Mouse (Mus musculus): ENCODE measurements around the gene Fcrl5.
A peak's percentile ranks its signal among the peaks of the same experiment; 100 is the strongest.
"Not testable (repeated sequence)": the region's sequence is repeated elsewhere in the genome, so short reads cannot be mapped to it uniquely, and the experiment has no call there.

Fcrl5 gene

DNA sequence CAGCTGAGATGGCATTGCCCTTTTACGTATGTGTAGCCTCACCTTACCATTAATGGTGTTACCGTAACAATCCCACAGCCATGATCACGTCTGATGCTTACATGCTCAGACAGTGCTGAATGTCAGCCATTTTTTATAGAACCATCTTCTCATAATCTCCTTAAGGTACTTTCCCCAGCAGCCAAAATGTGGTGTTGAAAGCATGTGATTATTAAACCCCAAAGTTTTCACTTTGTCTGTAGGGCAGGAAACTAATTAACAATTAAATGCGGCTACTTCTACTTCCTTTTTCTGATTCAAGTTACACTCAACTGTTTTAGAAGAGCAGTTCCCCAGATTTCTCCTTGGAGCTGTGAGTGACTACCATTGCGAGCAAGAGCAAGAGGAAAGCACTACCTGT lies at the start of gene Fcrl5:
TSS of gene Fcrl5 (plus strand) at position 295 of the 400 bp plus-strand sequence.
- no peak for DNase-seq (ENCODE audit: inconsistent age in 2 of 2, low spot score in 1 of 2)

DNA sequence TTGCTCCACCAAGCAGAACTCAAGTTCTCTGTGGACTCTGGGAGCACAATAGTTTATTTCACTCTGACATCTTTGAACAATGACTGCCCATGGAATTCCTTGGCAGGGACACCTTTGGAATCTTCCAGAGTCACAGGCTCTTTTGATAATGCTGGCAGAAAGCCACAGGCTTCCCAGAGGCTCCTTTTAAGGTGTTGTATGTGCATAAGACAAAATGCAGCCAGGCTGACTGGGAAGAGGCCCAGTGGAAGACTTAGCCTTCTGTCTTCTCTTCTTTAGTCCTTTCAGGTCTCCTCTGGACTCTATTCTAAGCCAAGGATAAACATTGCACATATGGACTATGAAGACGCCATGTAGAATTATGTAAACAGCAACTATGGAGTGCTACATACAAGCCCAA lies 44.6 kb upstream of the Fcrl5 start:
- DNase-seq (ENCODE audit: inconsistent age in 2 of 2, low spot score in 1 of 2): no peak

DNA sequence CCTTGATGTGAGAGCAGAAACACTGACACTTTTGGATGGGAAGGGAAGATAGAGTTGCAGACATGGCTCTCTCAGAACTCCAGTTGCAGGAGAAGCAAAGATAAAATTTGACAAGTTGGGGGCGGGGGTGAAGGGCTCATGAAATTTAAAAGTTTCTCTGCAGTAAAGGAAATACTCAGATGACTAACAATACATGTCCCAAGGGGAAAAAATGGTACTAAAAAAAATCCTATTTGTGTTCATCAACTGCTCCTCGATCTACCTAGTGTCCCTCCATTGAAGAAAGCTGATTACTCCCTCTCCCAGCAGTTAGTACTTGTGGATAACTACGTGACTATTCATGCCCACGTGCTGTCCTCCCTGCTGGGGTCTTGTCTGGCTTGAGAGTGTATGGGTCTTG lies 36.8 kb upstream of the Fcrl5 start:
- DNase-seq (ENCODE audit: inconsistent age in 2 of 2, low spot score in 1 of 2): no peak

DNA sequence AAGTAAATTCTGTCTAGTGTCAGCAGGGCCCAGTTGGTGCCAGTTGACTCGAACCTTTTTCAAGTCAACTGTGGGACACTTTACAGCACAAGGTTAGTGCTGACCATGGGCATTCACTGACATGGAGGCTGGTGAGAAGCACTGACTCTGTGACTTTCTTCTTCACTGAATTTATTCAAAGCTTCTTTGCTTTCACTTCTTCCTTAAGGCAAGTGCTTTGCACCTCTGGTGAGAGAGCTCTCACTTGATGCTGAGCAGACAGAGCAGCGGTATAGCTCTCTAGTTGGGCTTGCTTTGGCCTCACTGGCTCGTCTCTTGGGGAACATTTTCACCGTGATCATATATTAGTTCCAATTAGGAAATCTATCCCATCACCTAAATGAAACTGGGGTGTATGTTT lies 35.7 kb upstream of the Fcrl5 start:
- no peak for DNase-seq (ENCODE audit: inconsistent age in 2 of 2, low spot score in 1 of 2)

DNA sequence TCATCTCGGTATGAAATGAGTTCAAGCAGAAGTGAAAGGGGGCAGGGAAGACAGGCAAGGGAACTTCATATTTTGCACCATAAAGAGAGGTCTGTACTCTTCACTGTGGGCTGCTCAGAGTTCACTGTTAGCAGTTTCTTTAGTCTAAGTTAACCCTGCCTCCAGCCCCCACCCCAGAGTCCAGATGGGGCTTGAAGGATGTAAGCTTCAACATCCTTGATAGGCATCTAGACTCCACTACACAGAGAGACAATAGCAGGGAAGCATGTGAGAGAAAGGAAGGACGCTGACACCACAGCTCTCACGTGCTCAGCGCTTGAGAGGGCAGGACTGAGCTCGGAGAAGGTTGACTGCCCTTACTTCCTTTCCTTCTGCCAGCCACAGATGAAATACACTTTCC lies 34.3 kb upstream of the Fcrl5 start:
- no peak for DNase-seq (ENCODE audit: inconsistent age in 2 of 2, low spot score in 1 of 2)

DNA sequence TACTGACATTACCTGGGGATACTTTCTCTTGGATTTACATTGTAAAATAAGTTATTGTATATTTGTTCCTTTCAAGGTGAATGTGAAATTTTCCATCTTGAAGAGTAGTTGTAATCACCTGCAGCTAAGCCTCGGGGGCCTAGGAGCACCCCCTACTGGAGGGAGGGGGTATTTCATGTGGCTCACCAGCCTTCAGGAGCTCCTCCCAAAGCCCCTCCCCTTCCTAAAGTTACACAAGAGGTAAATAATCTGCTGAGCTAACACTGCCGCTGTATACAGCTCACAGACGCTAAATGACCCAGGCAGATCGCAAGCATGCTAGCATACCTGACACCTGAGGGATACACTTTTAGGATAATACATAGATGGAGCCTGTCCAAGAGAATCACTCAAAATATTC lies 27.4 kb upstream of the Fcrl5 start:
- peak in 1 of 2 experiments; percentile 59 for DNase-seq (ENCODE audit: inconsistent age in 2 of 2, low spot score in 1 of 2)

DNA sequence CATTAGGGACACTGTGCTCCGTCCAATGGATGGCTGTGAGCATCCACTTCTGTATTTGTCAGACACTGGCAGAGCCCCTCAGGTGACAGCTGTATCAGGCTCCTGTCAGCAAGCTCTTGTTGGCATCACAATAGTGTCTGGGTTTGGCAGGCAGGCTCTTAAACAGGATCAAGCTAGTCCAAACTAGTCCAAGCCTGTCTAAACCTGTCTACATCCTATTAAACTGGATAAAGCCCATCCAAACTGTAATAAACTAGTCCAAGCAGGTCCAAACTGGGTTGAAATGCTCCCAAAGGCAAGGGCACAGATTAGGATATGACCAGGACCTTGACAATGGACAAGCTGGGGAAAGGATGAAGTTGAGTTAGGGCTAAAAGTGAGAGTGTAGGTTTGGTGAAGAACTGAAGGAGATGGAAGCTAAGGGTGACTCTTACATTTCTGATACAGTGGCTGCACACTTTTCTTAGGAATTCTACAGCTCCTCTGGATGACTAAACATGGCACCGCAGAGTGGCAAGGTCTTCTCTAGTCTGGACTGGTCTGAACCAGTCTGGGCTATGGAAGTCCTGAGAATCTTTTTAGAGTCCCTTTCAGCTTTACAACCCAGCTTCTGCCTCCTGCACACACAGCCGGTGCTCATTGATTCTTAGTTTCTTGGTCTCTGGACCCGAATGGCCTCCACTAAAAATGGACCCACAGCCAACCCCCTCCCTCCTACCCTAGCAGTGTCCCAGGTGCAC lies 26.2 kb upstream of the Fcrl5 start:
- no peak for DNase-seq (ENCODE audit: inconsistent age in 2 of 2, low spot score in 1 of 2)

DNA sequence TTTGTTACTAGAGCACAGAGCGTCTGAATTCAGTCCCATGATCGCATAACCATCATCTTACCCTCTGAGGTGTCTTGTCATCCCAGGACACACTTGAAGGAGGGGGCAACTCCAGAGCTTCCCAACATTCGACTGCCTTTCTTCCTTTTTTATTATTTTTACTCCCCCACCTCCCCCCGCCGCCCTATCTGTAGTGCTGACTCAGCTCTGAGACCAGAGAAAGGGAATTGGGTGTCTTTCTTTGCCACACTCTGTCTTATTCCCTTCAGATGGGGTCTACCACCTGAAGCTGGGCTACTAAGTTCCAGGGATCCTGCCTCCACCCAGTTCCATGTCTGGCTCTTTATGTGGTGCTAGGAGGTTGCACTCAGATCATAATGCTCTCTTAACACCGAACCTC lies 25.0 kb upstream of the Fcrl5 start:
- no peak for DNase-seq (ENCODE audit: inconsistent age in 2 of 2, low spot score in 1 of 2)

DNA sequence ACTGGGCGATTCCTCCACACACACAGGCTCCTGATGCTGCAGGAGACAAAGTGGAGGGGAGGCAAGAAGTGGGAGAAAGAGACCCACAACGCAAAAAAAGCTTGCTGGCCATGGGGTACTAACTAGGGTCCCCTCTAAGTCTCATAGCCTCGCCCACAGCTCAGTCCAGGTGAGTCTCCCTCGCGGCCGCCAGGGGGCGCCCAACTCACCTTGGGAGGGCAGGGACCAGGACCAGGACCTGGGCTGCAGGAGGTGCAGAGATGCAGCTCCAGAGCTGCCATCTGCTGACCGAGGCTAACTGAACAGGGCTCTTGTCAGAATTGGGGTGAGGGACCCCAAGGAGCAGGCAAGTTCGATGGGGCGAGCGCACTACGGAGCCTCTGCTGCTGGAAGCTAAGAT lies 24.4 kb upstream of the Fcrl5 start:
- DNase-seq (ENCODE audit: inconsistent age in 2 of 2, low spot score in 1 of 2): peak; percentile 39 to 75

DNA sequence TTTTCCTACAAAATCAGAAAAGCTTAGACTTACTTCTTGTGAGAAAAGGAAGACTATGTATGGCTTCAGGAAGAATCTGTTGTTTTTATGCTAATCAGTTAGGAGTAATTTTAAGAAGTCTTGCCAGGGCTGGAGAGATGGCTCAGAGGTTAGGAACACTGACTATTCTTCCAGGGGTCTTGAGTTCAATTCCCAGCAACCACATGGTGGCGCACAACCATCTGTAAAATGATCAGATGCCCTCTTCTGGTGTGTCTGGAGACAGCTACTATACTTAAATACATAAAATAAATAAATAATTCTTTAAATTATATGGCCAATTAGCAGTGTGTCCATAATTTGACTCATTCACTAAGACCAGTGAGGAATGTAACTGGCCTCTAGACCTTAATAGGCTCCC lies 14.9 kb upstream of the Fcrl5 start:
- no peak for DNase-seq (ENCODE audit: inconsistent age in 2 of 2, low spot score in 1 of 2)

DNA sequence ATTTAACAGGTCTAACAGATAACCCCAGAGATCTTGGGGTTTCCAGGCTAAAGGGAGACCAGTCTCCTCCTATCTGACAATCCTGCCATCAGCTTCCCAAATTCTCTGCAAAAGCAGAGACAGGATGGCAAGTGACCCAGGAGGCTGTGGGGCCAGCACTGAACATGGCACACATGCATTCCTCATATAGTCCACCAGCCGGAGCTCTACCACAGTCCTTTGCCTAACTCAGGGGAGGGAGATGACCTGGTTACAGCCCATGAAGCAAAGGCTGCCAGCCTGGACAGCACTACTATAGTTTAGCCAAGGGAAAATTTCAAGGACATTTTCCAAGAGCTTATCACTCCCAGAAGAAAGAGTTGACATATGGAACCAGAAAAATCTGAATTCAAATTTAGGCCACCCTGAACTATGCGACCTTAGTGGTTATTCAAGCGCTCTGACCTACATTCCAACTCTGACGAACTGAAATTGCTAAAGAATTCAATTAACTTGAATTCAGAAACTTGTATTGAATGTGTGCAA lies 13.1 kb upstream of the Fcrl5 start:
- peak in 1 of 2 experiments; percentile 32 for DNase-seq (ENCODE audit: inconsistent age in 2 of 2, low spot score in 1 of 2)

DNA sequence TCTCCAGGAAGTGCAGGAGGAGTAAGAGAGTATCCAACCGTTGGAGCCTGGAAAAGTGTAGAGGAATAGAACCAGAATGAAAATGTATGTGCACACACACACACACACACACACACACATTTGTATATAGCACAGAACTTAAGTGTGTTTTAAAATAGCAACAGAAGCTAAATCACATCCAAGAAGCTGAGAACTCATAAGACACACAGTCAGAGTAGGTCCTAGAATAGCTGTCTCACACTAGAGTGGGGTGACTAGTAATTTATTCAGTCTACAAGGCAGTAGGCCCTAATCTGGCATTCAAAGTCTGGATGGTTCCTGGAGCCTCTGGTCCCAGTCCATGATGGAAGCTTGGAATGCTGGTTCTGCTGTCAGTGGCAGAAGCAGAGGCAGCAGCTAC lies 5.0 kb downstream of the Fcrl5 start:
- no peak for DNase-seq (ENCODE audit: inconsistent age in 2 of 2, low spot score in 1 of 2)

DNA sequence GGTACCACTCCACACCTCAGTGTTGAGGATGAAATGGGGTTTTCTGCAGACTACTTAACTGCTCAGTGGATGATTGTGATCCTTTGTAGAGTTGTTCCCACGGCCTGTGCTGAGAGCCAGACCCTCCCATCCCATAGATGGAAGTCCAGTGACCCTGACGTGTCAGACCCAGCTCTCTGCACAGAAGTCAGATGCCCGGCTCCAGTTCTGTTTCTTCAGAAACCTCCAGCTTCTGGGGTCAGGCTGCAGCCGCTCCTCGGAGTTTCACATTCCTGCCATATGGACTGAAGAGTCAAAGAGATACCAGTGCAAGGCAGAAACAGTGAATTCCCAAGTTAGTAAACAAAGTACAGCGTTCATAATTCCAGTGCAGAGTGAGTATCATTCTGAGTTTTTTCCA lies 8.4 kb downstream of the Fcrl5 start:
- DNase-seq (ENCODE audit: inconsistent age in 2 of 2, low spot score in 1 of 2): no peak

DNA sequence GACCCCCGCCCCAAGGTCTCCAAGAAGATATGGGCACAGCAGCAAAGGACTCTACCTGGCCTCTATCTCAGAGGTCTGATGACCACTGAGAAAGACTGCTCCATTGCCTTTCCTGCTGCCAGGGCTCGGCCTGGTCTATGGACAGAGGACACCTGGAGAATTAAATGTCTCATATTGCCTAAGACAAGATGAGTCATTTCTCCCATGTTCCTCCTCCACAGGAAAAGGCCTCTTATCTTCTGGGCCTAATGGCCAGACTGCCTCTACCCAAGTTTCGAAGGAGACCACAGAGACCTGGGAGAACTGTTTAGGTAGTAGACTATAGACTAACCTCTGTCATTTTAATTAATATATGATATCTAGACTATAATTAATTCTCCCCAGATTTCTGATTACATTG lies 29.9 kb downstream of the Fcrl5 start:
- no peak for DNase-seq (ENCODE audit: inconsistent age in 2 of 2, low spot score in 1 of 2)

DNA sequence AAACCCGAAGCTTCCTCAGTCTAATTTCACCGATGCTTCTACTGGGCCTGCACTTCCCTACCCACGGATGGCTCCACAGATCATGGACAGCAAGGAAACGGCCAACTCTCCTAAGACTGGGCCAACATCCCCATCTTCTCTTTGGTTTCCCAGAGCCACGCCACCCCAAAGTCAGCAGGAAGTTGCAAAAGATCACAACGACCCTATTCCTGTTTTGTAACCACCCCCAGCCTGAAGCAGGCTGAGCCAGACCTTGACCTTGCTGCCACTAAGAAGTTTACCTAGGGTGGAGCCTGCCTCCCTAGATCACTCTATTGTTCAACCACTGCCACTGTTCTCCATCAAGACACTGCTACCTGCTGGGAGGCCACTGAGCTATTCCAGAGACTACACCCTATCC lies 31.4 kb downstream of the Fcrl5 start:
- DNase-seq (ENCODE audit: inconsistent age in 2 of 2, low spot score in 1 of 2): no peak

DNA sequence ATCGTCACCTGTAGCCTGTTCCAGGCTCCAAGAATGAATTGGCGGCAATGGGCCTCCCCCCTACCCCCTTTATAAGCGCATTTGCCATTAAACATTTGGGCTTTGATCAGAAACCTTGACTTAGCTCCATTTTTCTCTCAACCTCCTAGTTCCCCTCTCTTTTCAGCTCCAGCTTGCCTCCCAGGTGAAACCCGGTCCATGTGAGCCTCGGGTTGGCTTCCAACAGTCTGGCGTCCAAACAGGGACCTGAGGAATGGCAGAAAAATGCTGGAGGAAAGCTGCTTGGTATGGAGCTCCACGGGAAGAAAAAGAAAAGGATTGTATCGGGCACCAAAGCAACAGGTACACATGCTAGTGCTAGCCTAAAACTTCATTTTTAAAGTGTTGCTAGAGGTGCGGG lies 31.8 kb downstream of the Fcrl5 start:
- DNase-seq (ENCODE audit: inconsistent age in 2 of 2, low spot score in 1 of 2): no peak

DNA sequence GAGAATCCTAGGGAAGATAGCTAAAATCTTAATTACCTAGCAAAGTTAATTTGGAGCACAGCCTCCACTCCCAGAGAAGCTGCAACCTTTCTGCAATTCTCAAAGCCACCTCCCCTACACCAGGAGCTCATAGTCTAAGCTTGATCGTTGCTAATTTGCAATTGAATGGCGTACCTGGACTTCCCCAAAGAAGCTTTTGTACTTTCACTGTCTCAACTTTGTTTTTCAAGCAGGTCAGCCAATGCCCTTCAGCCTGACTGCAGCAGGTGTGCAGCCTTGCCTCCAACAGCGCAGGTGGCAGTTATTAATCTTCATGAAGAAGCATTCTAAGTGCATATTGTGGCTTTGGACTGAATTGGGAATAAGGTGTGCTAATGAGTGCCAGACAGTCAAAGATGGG lies 42.4 kb downstream of the Fcrl5 start:
- not testable (repeated sequence) for DNase-seq (ENCODE audit: inconsistent age in 2 of 2, low spot score in 1 of 2)

DNA sequence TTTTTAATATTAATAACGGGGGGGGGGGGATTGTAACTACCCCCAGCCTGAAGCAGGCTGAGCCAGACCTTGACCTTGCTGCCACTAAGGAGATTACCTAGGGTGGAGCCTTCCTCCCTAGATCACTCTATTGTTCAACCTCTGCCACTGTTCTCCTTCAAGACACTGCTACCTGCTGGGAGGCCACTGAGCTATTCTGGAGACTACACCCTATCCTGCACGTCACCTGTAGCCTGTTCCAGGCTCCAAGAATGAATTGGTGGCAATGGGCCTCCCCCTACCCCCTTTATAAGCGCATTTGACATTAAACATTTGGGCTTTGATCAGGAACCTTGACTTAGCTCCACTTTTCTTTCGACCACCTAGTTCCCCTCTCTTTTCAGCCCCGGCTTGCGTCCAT lies 43.0 kb downstream of the Fcrl5 start:
- DNase-seq (ENCODE audit: inconsistent age in 2 of 2, low spot score in 1 of 2): not testable (repeated sequence)

DNA sequence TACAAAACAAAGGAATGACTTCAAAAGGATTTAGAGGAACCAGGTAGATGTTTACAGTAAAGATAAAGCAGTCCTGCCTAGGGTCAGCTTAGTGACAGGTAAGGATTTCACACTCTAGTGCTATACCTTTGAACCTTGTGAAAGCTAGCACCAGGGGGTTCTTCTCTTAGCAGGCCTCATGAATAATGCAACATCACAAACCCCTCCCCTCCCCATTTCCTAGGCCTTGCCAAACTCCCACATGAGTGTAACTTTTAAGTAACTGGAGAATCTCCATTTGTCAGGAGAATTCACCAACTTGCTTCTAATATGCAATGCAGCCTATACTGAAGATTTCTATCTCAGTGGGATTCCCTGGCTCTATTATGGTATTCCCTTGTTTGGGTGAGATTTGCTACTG lies 43.7 kb downstream of the Fcrl5 start:
- not testable (repeated sequence) for DNase-seq (ENCODE audit: inconsistent age in 2 of 2, low spot score in 1 of 2)

DNA sequence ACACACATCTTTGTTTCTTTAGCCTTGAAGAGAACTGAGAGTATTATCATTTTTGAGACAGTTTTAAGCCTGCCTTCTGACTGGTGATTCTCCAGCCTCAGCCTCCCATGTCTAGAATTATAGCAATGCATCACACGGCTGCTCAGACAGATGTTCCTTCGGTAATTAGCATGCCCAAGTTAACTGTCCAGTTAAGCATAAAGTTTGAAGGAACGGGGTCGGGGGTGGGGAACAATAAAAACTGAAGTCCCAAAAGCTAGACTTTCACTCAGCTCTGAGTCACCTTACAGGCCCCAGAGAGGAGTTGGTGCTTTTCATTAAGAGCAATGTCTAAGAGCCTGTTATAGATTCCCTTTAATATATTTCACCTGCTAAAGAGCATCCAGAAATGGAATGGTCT lies 51.8 kb downstream of the Fcrl5 start:
- no peak for DNase-seq (ENCODE audit: inconsistent age in 2 of 2, low spot score in 1 of 2)

DNA sequence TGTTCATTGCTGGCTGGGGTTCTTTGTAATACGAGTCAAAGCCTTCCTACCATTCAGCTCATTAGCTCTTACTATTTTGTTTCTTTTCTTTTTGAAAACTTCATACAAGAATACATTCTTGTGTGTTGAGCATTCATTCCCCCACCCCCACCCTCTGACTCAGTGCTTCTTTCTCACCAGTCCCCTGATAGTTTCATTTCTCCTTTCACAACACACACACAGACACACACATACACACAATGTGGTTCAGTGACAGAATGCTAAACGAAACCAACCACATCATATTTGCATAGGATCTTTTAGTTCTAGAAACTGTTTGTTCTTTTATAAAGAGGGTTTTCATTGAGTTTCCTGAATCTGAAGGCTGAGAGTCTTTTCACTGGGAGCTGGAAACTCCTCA lies 52.3 kb downstream of the Fcrl5 start:
- peak in 1 of 2 experiments; percentile 12 for DNase-seq (ENCODE audit: inconsistent age in 2 of 2, low spot score in 1 of 2)

DNA sequence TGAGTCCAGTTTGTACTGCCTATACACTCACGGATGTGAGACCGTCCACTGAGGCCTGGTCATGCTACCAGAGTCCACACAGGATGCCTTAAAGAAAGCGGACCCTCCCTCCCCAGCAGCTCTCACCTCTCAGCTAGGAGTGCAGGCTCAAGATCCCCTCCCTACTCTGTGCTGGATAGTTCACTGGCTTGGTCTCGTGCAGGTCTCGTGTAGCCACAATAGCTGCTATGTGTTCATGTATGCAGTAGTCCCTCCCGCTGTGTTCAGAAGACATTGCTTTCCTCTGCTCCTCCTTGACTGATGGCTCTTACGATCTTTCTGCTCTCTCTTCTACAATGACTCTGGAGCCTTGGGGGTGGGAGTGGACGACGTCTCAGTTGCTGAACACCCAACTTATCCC lies 62.7 kb downstream of the Fcrl5 start:
- DNase-seq (ENCODE audit: inconsistent age in 2 of 2, low spot score in 1 of 2): peak in 1 of 2 experiments; percentile 20

DNA sequence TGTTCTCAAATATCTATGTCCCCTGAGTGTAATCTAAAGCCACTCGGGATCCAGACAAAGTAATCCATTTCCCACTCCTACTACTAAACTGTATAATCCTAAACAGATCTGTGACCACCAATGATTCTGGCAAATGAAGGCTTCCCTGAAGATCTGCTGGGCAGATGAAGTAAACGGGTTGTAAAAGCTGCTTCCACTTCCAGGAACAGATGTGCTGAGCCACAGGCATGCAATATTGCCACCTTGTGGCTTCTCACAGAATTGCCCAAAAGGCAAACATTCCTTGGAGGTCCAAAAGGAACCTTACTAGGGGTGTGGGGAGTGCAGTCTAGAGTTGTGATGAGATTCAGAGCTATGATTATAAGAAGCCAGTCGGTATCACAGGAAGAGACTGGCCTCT lies 63.5 kb downstream of the Fcrl5 start:
- peak; percentile 62 to 87 for DNase-seq (ENCODE audit: inconsistent age in 2 of 2, low spot score in 1 of 2)

Measured in adrenal gland, adult (tissue).